Mouse (Mus musculus): ENCODE measurements around the gene Vars.
"Not testable (repeated sequence)": the region's sequence is repeated elsewhere in the genome, so short reads cannot be mapped to it uniquely, and the experiment has no call there.

The Vars gene

GRCm38 (mm10) chr17:35024261-35024660 lies 23.5 kb downstream of the Vars start:
- DNase-seq (ENCODE audit: low read depth, low spot score): no peak

DNA sequence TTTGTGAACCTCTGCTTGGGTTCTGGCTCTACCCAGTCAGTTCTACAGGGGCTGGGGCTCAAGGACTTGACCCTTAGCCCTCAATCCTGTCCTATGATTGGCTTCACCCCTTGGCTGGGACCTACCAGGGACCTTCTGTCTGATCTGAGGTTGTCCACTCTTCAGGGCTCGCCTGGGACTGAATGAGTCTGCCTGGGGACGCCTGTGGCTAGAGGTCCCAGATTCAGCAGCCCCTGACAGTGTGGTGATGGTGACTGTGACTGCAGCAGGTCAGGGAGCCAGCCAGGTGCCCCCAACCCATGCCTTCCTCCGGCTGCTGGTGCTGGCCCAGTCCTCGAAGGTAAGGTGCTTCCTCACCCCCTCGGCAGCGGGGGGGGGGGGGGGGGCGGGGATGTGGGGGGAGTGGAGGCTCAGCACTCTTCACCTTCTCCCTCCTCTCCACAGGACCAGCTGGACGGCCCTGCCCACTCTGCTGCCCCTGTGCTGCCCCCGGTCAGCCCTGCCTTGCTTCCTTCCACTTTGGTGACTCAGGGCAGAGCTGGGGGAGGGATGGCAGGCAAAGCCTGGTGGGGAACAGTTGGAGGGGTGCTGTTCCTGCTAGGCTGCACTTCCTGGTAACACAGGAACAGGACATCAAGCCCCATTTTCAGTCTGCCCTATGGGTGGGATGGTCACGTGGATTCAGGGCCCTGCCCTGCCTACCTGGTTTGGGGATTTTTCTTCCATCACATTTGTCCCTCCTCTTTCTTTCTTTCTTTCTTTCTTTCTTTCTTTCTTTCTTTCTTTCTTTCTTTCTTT lies 24.1 kb downstream of the Vars start:
- DNase-seq (ENCODE audit: low read depth, low spot score): no peak

DNA sequence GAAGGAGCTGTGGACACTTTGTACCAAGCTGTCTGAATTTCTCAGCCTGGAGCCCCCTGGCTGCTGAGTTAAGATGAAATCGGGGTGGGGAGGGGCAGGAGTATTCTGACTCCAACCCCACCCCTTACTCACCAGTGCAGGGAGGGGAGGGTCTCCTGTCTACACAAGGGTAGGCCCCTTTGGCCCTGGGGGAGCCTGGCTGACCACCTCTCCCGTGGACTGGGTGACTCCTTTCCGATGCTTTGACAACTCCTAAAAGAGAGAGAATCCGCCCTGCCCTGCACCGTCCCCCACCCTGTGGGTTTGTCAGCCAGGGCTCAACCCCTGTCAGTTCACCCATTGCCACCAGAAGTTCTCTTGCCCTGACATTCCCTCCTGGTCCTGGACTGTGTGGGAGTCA lies 25.4 kb downstream of the Vars start:
- DNase-seq (ENCODE audit: low read depth, low spot score): no peak

DNA sequence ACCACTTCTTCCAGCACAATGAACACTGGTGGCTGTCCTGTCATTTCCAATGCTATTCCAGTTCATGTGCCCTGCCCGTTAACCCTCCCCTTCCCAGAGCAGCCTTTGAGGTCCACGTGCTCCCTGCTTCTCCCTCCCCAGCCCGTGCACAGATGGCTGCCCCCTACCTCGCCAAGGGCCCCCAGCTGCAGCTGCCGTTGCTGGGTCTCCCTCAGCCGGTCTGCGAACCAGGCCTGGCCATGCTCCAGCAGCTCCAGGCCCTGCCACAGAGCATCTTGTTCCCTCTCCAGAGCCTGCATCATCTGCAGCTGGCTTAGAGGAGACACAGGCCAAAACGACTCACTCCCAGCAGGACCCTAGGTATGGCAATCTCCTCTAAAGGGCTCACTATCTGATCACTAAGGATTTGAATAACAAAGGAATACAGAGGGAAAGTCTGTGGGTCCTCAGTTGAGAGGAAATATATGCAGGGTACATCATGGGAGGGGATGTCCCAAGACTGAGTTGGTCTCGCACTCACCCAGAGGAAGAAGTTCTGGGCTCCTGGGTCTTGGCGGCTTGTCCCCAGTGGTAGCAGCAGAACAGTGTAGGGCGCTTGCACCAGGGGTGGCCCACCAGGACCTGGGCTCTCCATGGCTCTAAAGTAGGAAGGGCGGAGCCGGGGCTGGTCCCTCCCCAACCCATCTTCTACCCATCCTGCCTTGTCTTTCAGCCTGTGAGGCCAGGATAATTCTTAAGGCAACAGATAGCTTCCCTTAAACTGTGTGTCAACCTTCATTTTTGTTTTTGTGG lies 26.7 kb downstream of the Vars start, which contains the start of gene Sapcd1:
TSS of gene Sapcd1 (minus strand) at position 740 of the 792 bp plus-strand sequence.
- DNase-seq (ENCODE audit: low read depth, low spot score): no peak

DNA sequence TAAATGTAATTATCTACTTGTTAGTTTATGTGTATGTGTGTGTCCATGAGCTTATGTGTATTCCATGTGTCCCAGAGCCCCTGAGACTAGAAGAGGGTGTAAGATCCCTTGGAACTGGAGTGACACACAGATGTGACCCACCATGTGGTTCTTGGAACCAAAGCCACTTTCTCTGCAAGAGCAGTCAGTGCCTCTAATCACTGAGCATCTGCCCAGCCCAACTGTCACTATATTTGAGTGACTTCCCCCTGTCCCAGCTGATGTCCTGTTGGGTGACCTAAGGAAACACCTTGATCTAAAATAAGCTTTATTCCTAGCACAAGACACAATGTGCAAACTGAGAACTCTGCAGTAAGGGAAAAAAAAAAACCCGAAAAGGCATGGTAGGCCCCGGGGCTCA lies 27.5 kb downstream of the Vars start:
- no peak for DNase-seq (ENCODE audit: low read depth, low spot score)

DNA sequence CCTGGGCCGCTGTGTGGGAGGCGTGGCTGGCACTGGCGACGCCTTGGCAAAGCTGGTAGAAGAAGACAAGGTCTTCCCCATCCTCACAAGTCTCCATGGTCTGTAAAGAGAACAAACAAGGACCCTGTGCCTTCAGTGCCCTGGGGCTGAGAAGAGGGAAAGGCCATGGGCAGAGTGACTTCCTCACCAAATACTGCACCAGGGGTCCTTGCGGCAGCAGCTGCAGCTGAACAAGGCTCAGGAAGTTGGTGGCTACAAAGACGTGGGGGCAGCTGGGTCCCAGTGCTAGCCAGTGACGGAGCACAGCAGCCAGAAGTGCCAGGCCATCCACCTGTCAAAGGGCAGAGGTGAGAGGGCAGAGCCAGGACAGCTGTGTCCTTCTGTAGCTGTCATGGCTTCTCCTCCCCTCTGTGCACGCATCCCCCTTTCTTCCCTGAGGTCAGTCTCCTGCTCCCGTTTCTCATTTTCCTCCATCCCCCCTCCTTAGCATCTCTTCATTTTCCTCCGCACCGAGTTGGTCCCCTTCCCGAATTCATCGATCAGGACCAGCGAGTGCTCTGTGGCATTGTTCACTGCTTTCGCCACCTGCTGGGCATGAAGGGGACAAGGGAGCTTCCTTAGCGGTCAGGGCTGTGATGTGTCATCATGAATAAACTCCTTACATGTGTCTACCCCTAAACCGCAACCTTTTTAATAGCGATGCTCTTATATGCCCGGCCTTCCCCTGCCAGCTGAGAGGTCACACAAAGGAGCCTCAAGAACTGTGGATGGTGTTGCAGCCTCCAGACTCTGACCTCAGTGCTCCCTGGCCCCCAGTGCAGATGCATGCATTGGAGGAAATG lies 29.1 kb downstream of the Vars start:
- no peak for DNase-seq (ENCODE audit: low read depth, low spot score)

GRCm38 (mm10) chr17:35031272-35031671 lies 30.5 kb downstream of the Vars start:
- DNase-seq (ENCODE audit: low read depth, low spot score): no peak

DNA sequence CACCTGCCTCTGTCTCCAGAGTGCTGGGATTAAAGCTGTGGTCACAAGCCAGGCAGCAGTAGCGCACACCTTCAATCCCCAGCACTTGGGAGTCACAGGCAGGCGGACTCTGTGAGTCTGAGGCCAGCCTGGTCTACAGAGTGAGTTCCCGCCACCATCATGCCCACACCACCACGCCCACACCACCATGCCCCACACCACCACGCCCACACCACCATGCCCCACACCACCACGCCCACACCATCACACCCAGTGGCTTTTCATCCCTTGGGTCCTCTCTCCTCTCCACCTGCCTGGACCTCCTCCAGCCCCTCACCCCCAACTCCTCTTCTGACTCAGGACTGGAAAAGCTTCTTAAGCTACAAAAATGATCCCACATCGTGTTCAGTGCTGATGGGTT lies 31.1 kb downstream of the Vars start:
- DNase-seq (ENCODE audit: low read depth, low spot score): no peak

GRCm38 (mm10) chr17:35032323-35032870 lies 31.6 kb downstream of the Vars start:
- no peak for DNase-seq (ENCODE audit: low read depth, low spot score)

DNA sequence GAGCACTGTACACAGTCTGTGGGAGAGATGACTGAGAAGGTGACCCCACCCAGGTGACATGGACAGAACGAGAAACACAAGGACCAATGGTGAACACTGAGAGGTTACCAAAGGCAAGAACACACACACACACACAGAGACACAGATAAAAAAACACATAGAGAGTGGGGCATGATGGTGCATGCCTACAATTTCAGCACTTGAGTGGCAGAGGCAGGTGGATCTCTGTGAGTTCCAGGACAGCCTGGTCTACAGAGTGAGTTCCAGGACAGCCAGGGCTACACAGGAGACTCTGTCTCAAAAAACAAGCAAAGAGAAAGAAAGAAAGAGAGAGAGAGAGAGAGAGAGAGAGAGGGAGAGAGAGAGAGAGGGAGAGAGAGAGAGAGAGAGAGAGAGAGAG lies 32.9 kb downstream of the Vars start:
- not testable (repeated sequence) for DNase-seq (ENCODE audit: low read depth, low spot score)

- DNase-seq (ENCODE audit: low read depth, low spot score): no peak
Measured at GRCm38 (mm10) chr17:35034896-35035295, 34.1 kb downstream of the Vars start.

DNA sequence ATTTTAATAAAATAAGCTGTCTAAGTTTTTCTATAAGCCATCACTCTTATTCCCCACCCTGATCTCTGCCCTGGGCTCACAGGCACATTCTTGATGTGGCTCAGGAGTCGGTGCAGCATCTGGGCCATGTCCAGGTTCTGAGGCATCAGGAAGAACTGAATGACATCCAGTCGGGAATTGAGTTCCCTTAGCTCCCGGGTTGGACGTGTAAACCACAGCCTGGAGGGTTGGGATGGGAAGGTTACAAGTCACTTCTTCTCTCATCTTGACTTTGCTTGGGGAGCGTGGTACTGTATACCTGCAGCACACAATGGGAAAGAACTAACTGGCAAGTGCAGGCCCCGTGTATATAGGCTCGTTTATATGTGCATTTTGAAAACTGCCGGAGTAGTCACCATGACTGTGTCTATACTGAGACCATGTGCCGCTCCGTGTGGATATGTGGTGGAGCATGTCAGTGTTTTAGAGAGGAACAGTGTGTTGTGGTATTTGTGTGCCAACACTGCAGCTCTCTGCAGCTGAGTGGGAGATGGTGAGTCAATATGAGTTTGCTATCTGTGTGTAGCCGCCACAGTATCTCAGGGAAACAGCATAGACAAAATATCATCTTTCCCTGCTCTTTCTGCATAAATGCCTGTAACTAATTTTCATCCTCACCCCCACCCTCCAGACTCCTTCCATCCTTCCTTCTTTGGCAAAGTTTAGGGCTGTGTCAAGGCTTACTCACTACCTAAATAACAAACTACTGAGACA lies 38.5 kb downstream of the Vars start:
- DNase-seq (ENCODE audit: low read depth, low spot score): no peak

- DNase-seq (ENCODE audit: low read depth, low spot score): no peak
Measured at GRCm38 (mm10) chr17:35043794-35044193, 43.0 kb downstream of the Vars start.

GRCm38 (mm10) chr17:35044904-35045806 lies 44.4 kb downstream of the Vars start:
- no peak for DNase-seq (ENCODE audit: low read depth, low spot score)

GRCm38 (mm10) chr17:35045807-35046680 lies 45.3 kb downstream of the Vars start:
- no peak for DNase-seq (ENCODE audit: low read depth, low spot score)

GRCm38 (mm10) chr17:35046681-35047455 lies 46.1 kb downstream of the Vars start, which contains the start of gene Msh5:
Gene Msh5, minus strand, starts transcription at chr17:35046745.
- DNase-seq (ENCODE audit: low read depth, low spot score): peak; percentile 97

- DNase-seq (ENCODE audit: low read depth, low spot score): no peak
Measured at GRCm38 (mm10) chr17:35047688-35048087, 46.9 kb downstream of the Vars start.

All from retina, postnatal 7 days (tissue).